Mouse (Mus musculus): ENCODE measurements around the gene 1700125H20Rik. TPM values are rescaled to one million over a fixed set of nuclear protein-coding genes. Genes with fewer than 3 reads are reported as not detected.
A peak's percentile ranks its signal among the peaks of the same experiment; 100 is the strongest.

Gene 1700125H20Rik
- polyA plus RNA-seq, 1 experiment from 2014 or later, result 0.27 TPM

GRCm38 (mm10) chr11:85206231-85206630 lies 36.0 kb downstream of the 1700125H20Rik start:
- Histone ChIP-seq H3K4me2 (no peak overlapping the region), H3K4me1 (ENCODE audit: control insufficient read depth, insufficient read depth, low read length) (no peaks in the 10 kb centered on the region), H3K27me3 (ENCODE audit: control insufficient read depth, insufficient read depth, low read length) (no peaks in the 10 kb centered on the region), H3K9me3 (ENCODE audit: control insufficient read depth, low read length) (no peaks in the 10 kb centered on the region), H3K4me3 (ENCODE audit: low read depth, low read length) (no peak overlapping the region), H3K27ac (ENCODE audit: low read depth, low read length) (no peak overlapping the region), H3K9ac (ENCODE audit: low read length) (no peak overlapping the region), H3K36me3 (ENCODE audit: control insufficient read depth, insufficient read depth, low read length) (peaks cover 11% of the 10 kb centered on the region)
- no peak for ATAC-seq (ENCODE audit: low FRiP score)
- no peak for DNase-seq (ENCODE audit: low spot score, missing footprints)

GRCm38 (mm10) chr11:85211151-85211550 lies 40.9 kb downstream of the 1700125H20Rik start:
- DNase-seq (ENCODE audit: low spot score, missing footprints) (no peak), ATAC-seq (ENCODE audit: low FRiP score) (no peak)
- Histone ChIP-seq H3K4me2 (no peak overlapping the region), H3K9me3 (ENCODE audit: control insufficient read depth, low read length) (no peaks in the 10 kb centered on the region), H3K4me3 (ENCODE audit: low read depth, low read length) (no peak overlapping the region), H3K27ac (ENCODE audit: low read depth, low read length) (no peak overlapping the region), H3K4me1 (ENCODE audit: control insufficient read depth, insufficient read depth, low read length) (no peaks in the 10 kb centered on the region), H3K36me3 (ENCODE audit: control insufficient read depth, insufficient read depth, low read length) (peaks cover 24% of the 10 kb centered on the region), H3K27me3 (ENCODE audit: control insufficient read depth, insufficient read depth, low read length) (no peaks in the 10 kb centered on the region), H3K9ac (ENCODE audit: low read length) (no peak overlapping the region)
- 95% methylated on average over 2 of the region's 2 CpGs for WGBS

GRCm38 (mm10) chr11:85213215-85213614 lies 43.0 kb downstream of the 1700125H20Rik start:
- H3K4me2 ChIP-seq, result no peak overlapping the region
- H3K9me3 ChIP-seq (ENCODE audit: control insufficient read depth, low read length), result no peaks in the 10 kb centered on the region
- DNase-seq (ENCODE audit: low spot score, missing footprints), result no peak
- no peak overlapping the region for H3K4me3 ChIP-seq (ENCODE audit: low read depth, low read length)
- WGBS, result 84% methylated on average over 2 of the region's 2 CpGs
- no peak overlapping the region for H3K27ac ChIP-seq (ENCODE audit: low read depth, low read length)
- H3K36me3 ChIP-seq (ENCODE audit: control insufficient read depth, insufficient read depth, low read length), result peaks cover 22% of the 10 kb centered on the region
- no peaks in the 10 kb centered on the region for H3K4me1 ChIP-seq (ENCODE audit: control insufficient read depth, insufficient read depth, low read length)
- ATAC-seq (ENCODE audit: low FRiP score), result no peak
- no peaks in the 10 kb centered on the region for H3K27me3 ChIP-seq (ENCODE audit: control insufficient read depth, insufficient read depth, low read length)
- no peak overlapping the region for H3K9ac ChIP-seq (ENCODE audit: low read length)

DNA sequence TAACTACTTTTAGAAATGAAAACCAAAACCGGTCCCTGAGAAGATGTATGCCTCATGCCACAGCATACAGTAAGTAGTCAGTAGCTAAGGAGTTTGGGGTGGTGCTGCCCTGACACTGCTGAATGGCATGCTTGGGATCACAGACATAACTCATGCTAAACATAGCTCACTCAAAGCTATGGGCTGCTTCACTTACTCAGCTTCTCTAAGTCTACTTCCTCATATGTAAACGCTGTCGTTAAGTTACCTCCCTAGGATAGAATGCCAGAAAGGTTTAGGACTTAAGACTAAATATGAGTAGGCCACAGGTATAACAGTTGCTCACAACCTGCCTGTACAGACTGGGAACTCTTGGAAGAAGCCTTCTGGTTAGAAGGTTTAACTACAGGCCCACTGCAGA lies 44.5 kb downstream of the 1700125H20Rik start:
- H3K9ac ChIP-seq (ENCODE audit: low read length), result no peak overlapping the region
- ATAC-seq (ENCODE audit: low FRiP score), result no peak
- no peaks in the 10 kb centered on the region for H3K4me1 ChIP-seq (ENCODE audit: control insufficient read depth, insufficient read depth, low read length)
- no peak overlapping the region for H3K4me2 ChIP-seq
- H3K27ac ChIP-seq (ENCODE audit: low read depth, low read length), result no peak overlapping the region
- 97% methylated on average over 3 of the region's 3 CpGs for WGBS
- H3K4me3 ChIP-seq (ENCODE audit: low read depth, low read length), result no peak overlapping the region
- no peaks in the 10 kb centered on the region for H3K27me3 ChIP-seq (ENCODE audit: control insufficient read depth, insufficient read depth, low read length)
- H3K36me3 ChIP-seq (ENCODE audit: control insufficient read depth, insufficient read depth, low read length), result peaks cover 18% of the 10 kb centered on the region
- no peaks in the 10 kb centered on the region for H3K9me3 ChIP-seq (ENCODE audit: control insufficient read depth, low read length)
- DNase-seq (ENCODE audit: low spot score, missing footprints), result peak; percentile 57

GRCm38 (mm10) chr11:85219014-85219413 lies 48.8 kb downstream of the 1700125H20Rik start:
- H3K4me3 ChIP-seq (ENCODE audit: low read depth, low read length), result no peak overlapping the region
- DNase-seq (ENCODE audit: low spot score, missing footprints) (peak; percentile 14), ATAC-seq (ENCODE audit: low FRiP score) (no peak)
- no peak overlapping the region for H3K9ac ChIP-seq (ENCODE audit: low read length)
- no peaks in the 10 kb centered on the region for H3K27me3 ChIP-seq (ENCODE audit: control insufficient read depth, insufficient read depth, low read length)
- 93% methylated on average over 3 of the region's 3 CpGs for WGBS
- H3K4me2 ChIP-seq, result no peak overlapping the region
- H3K4me1 ChIP-seq (ENCODE audit: control insufficient read depth, insufficient read depth, low read length), result no peaks in the 10 kb centered on the region
- no peak overlapping the region for H3K27ac ChIP-seq (ENCODE audit: low read depth, low read length)
- peaks cover 6% of the 10 kb centered on the region for H3K36me3 ChIP-seq (ENCODE audit: control insufficient read depth, insufficient read depth, low read length)
- no peaks in the 10 kb centered on the region for H3K9me3 ChIP-seq (ENCODE audit: control insufficient read depth, low read length)

DNA sequence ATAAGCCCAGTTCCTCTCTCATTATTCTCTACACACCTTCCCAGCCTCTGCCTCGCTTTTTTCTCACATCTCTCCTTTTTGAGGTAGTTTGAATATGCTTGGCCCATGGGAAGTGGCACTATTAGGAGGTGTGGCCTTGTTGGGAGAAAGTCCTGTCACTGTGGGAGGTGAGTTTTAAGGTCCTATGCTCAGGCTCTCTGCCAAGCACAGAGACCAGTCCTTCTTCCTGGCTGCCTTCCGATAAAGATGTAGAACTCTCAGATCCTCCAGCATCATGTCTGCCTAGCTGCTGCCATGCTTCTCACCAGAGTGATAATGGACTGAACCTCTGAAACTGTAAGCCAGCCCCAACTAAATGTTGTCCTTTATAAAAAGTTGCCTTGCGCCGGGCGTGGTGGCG lies 52.4 kb downstream of the 1700125H20Rik start:
- 97% methylated on average over 6 of the region's 6 CpGs for WGBS
- H3K36me3 ChIP-seq (ENCODE audit: control insufficient read depth, insufficient read depth, low read length), result 0 out of 2 replicates have a peak, but pooled peaks cover 4% of the 10 kb centered on the region

DNA sequence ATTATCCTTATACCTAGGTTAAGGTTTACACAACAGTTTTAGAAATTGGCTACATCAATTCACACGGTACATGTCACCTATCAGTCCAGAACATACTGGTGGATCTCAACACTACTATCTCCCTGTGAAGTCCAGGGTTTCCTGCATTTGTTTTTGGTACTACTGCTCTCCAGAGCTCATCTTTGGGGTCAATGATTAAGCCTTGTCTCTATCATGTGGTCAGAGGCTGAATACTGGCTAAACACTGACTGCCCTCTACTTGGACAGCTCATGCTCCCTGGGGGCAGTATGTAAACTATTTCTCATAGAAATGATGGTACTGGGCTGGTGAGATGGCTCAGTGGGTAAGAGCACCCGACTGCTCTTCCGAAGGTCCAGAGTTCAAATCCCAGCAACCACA lies 53.0 kb downstream of the 1700125H20Rik start:
- DNase-seq (ENCODE audit: low spot score, missing footprints) (no peak), ATAC-seq (ENCODE audit: low FRiP score) (no peak)
- Histone ChIP-seq H3K4me2 (no peak overlapping the region), H3K27ac (ENCODE audit: low read depth, low read length) (no peak overlapping the region), H3K27me3 (ENCODE audit: control insufficient read depth, insufficient read depth, low read length) (no peaks in the 10 kb centered on the region), H3K9ac (ENCODE audit: low read length) (no peak overlapping the region), H3K4me3 (ENCODE audit: low read depth, low read length) (no peak overlapping the region), H3K36me3 (ENCODE audit: control insufficient read depth, insufficient read depth, low read length) (0 out of 2 replicates have a peak, but pooled peaks cover 4% of the 10 kb centered on the region), H3K9me3 (ENCODE audit: control insufficient read depth, low read length) (no peaks in the 10 kb centered on the region), H3K4me1 (ENCODE audit: control insufficient read depth, insufficient read depth, low read length) (no peaks in the 10 kb centered on the region)
- 98% methylated on average over 3 of the region's 3 CpGs for WGBS

More for the DNA sequence above, 52.4 kb downstream of the 1700125H20Rik start:
- Histone ChIP-seq H3K9me3 (ENCODE audit: control insufficient read depth, low read length) (no peaks in the 10 kb centered on the region), H3K4me2 (no peak overlapping the region), H3K4me3 (ENCODE audit: low read depth, low read length) (no peak overlapping the region), H3K27ac (ENCODE audit: low read depth, low read length) (no peak overlapping the region), H3K27me3 (ENCODE audit: control insufficient read depth, insufficient read depth, low read length) (no peaks in the 10 kb centered on the region), H3K9ac (ENCODE audit: low read length) (no peak overlapping the region), H3K4me1 (ENCODE audit: control insufficient read depth, insufficient read depth, low read length) (no peaks in the 10 kb centered on the region)
- ATAC-seq (ENCODE audit: low FRiP score), result no peak
- peak; percentile 21 for DNase-seq (ENCODE audit: low spot score, missing footprints)

Other genes starting within 250 kb of the 1700125H20Rik start
- gene Car4, start 212.6 kb upstream of the 1700125H20Rik start, polyA plus RNA-seq (2014; fragmentation: Nextera tagmentation; extraction: Ambion mirVana), result 5.5 and 6.6 TPM in 2 replicates
- gene Usp32, start 30.2 kb upstream of the 1700125H20Rik start, polyA plus RNA-seq (2014; fragmentation: Nextera tagmentation; extraction: Ambion mirVana), result 7.0 and 8.1 TPM in 2 replicates
- 63.5 and 69.3 TPM in 2 replicates for gene Appbp2, start 64.7 kb downstream of the 1700125H20Rik start, polyA plus RNA-seq (2014; fragmentation: Nextera tagmentation; extraction: Ambion mirVana)
- 29.1 and 30.0 TPM in 2 replicates for gene Ppm1d, start 140.8 kb downstream of the 1700125H20Rik start, polyA plus RNA-seq (2014; fragmentation: Nextera tagmentation; extraction: Ambion mirVana)
- gene Bcas3, start 182.8 kb downstream of the 1700125H20Rik start, polyA plus RNA-seq (2014; fragmentation: Nextera tagmentation; extraction: Ambion mirVana), result 29.9 and 30.2 TPM in 2 replicates

Data from midbrain, embryonic 11.5 days (tissue).